ENCODE assay signal across 9 mouse cellular contexts in genomic region chr10:69253075-69253685, GRCm38 (mm10). TPM values are rescaled to one million over a fixed set of nuclear protein-coding genes. Genes with fewer than 3 reads are reported as not detected.
A peak's percentile ranks its signal among the peaks of the same experiment; 100 is the strongest.
DNase-seq lines count a peak whose midpoint lies in the region; ATAC-seq lines count a peak whose summit lies in the region.
"Had no signal": no experiment of that assay in that cellular context is flagged by ENCODE, and none has a peak within 500 bp of the region (broad histone marks: within the 10 kb centered on the region; RNA-seq: fewer than 3 reads in every experiment).

No protein-coding gene starts in this region.

- H3K27ac ChIP-seq in midbrain, embryonic 16.5 days (ENCODE audit: low read length), result 0 out of 2 replicates have a peak overlapping the region, but pooled peaks have one; percentile 29
- H3K27ac ChIP-seq in midbrain, embryonic 14.5 days (replicated peaks; ENCODE audit: low read depth, low read length), result no peak overlapping the region
- peak overlapping the region; percentile 92 for H3K27ac ChIP-seq in heart, embryonic 13.5 days (replicated peaks)

- 60% methylated on average over 5 of the region's 5 CpGs for WGBS in midbrain, embryonic 16.5 days
- WGBS in midbrain, embryonic 14.5 days, result 59% methylated on average over 5 of the region's 5 CpGs
- WGBS in heart, embryonic 13.5 days, result 17% methylated on average over 5 of the region's 5 CpGs

- H3K36me3 ChIP-seq in midbrain, embryonic 16.5 days (ENCODE audit: control insufficient read depth, insufficient read depth, low read length), result peaks cover 4% of the 10 kb centered on the region
- 0 out of 2 replicates have a peak, but pooled peaks cover 7% of the 10 kb centered on the region for H3K36me3 ChIP-seq in midbrain, embryonic 14.5 days (ENCODE audit: control insufficient read depth, insufficient read depth, low read length)
- peaks cover 45% of the 10 kb centered on the region for H3K36me3 ChIP-seq in heart, embryonic 13.5 days

- no peak for DNase-seq in midbrain, embryonic 14.5 days
- peak; percentile 72 for DNase-seq in kidney, postnatal 10 days
- peak; percentile 42 for DNase-seq in retina, postnatal 1 day
- DNase-seq in right cerebral cortex, postnatal 36 days (ENCODE audit: low spot score in 2 of 2), result no peak
- no peak for DNase-seq in urinary bladder, adult 2 months (ENCODE audit: low spot score)

- ATAC-seq in midbrain, embryonic 16.5 days, result 0 out of 2 replicates have a peak, but pooled peaks have one; percentile 8
- no peak for ATAC-seq in midbrain, embryonic 14.5 days (ENCODE audit: low FRiP score, low TSS enrichment)
- ATAC-seq in heart, embryonic 13.5 days (ENCODE audit: extremely low read depth, insufficient number of reproducible peaks, low FRiP score, low TSS enrichment), result peak; percentile 53; the same call in 1 of the 2 replicates
- ATAC-seq in cerebellum, adult (ENCODE audit: insufficient number of reproducible peaks, low FRiP score, low TSS enrichment), result no peak

- H3K4me2 ChIP-seq in midbrain, embryonic 16.5 days (ENCODE audit: low read length), result no peak overlapping the region
- no peak overlapping the region for H3K4me2 ChIP-seq in midbrain, embryonic 14.5 days (ENCODE audit: low read length)
- 0 out of 2 replicates have a peak overlapping the region, but pooled peaks have one; percentile 20 for H3K4me2 ChIP-seq in heart, embryonic 13.5 days
- H3K4me2 ChIP-seq: midbrain, embryonic 12.5 days had no signal

- no peak overlapping the region for H3K4me3 ChIP-seq in midbrain, embryonic 16.5 days (ENCODE audit: low read depth, low read length)
- no peak overlapping the region for H3K4me3 ChIP-seq in midbrain, embryonic 14.5 days (replicated peaks; ENCODE audit: low read depth, low read length)
- no peak overlapping the region for H3K4me3 ChIP-seq in heart, embryonic 13.5 days
- H3K4me3 ChIP-seq: midbrain, embryonic 12.5 days had no signal

- peaks cover 12% of the 10 kb centered on the region; the same call in 1 of the 2 replicates for H3K4me1 ChIP-seq in midbrain, embryonic 16.5 days (ENCODE audit: control insufficient read depth, insufficient read depth, low read length)
- peaks cover 9% of the 10 kb centered on the region for H3K4me1 ChIP-seq in midbrain, embryonic 14.5 days (ENCODE audit: control insufficient read depth, insufficient read depth, low read length)
- peaks cover 45% of the 10 kb centered on the region for H3K4me1 ChIP-seq in heart, embryonic 13.5 days

- no peaks in the 10 kb centered on the region for H3K9me3 ChIP-seq in midbrain, embryonic 16.5 days (replicated peaks; ENCODE audit: control insufficient read depth, low read length, poor library complexity, severe bottlenecking)
- no peaks in the 10 kb centered on the region for H3K9me3 ChIP-seq in midbrain, embryonic 14.5 days (ENCODE audit: control insufficient read depth, low read length)
- no peaks in the 10 kb centered on the region for H3K9me3 ChIP-seq in heart, embryonic 13.5 days
- H3K9me3 ChIP-seq: midbrain, embryonic 12.5 days had no signal

- no peak overlapping the region for H3K9ac ChIP-seq in midbrain, embryonic 16.5 days (ENCODE audit: low read depth, low read length)
- no peak overlapping the region for H3K9ac ChIP-seq in midbrain, embryonic 14.5 days (replicated peaks; ENCODE audit: low read length)
- peak overlapping the region; percentile 25 for H3K9ac ChIP-seq in heart, embryonic 13.5 days
- H3K9ac ChIP-seq: midbrain, embryonic 12.5 days had no signal

- H3K27me3 ChIP-seq in midbrain, embryonic 16.5 days (ENCODE audit: control insufficient read depth, insufficient read depth, low read depth, low read length), result no peaks in the 10 kb centered on the region
- no peaks in the 10 kb centered on the region for H3K27me3 ChIP-seq in midbrain, embryonic 14.5 days (ENCODE audit: control insufficient read depth, insufficient read depth, low read length)
- H3K27me3 ChIP-seq in heart, embryonic 13.5 days (replicated peaks), result no peaks in the 10 kb centered on the region
- H3K27me3 ChIP-seq: midbrain, embryonic 12.5 days had no signal

RNA-seq across cellular contexts. Expression of gene A930033H14Rik, which starts 40.3 kb away (rescaled TPM):
- polyA plus RNA-seq in midbrain, embryonic 16.5 days (2015; fragmentation: Nextera tagmentation; extraction: Ambion mirVana), result 1.3 and 1.5 TPM in 2 replicates
- 1.1 and 1.3 TPM in 2 replicates for polyA plus RNA-seq in midbrain, embryonic 14.5 days (2014; fragmentation: Nextera tagmentation; extraction: Ambion mirVana)
- polyA plus RNA-seq in heart, embryonic 13.5 days (2015; fragmentation: Nextera tagmentation; extraction: Ambion mirVana), result 1.6 TPM in 2 replicates
- polyA plus RNA-seq in urinary bladder, adult 2 months (2012; rRNA removed), result 2.5 TPM in 2 replicates

Comparison
In these comparisons a context has a peak if more than half of its experiments do, and no peak if none do; other contexts are left out.
1. ATAC-seq: peak in midbrain, embryonic 16.5 days (single experiment) and heart, embryonic 13.5 days (single experiment); none in midbrain, embryonic 14.5 days (single experiment) and cerebellum, adult (single experiment).
2. DNase-seq: peak in kidney, postnatal 10 days (single experiment) and retina, postnatal 1 day (single experiment); none in midbrain, embryonic 14.5 days (single experiment), right cerebral cortex, postnatal 36 days (0 of 2) and urinary bladder, adult 2 months (single experiment).